ENCODE assay signal across 10 mouse cellular contexts in the genomic region with DNA sequence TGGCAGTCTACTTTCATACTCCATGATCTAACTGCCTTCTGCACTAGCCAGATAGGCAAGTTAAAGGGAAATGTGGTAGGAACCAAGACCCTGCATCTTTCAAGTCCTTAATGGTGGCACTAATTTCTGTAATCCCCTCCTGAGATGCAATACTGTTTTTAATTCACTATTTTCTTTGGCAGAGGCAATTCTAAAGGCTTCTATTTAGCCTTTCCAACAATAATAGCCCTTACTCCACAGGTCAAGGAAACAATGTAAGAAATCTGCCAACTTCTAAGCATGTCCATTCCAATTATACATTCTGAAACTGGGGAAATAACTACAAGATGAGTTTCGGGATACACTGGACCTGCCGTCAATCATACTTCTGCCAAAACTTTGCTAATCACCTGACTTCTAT.
"Had no signal": no experiment of that assay in that cellular context is flagged by ENCODE, and none has a peak within 500 bp of the region (broad histone marks: within the 10 kb centered on the region; RNA-seq: fewer than 3 reads in every experiment).

No protein-coding gene starts in this region.

- H3K27me3 ChIP-seq: liver, embryonic 13.5 days had no signal

- H3K9me3 ChIP-seq: liver, embryonic 13.5 days had no signal

- H3K9ac ChIP-seq: liver, embryonic 13.5 days had no signal

- H3K4me1 ChIP-seq: liver, embryonic 13.5 days had no signal

- H3K4me3 ChIP-seq: liver, embryonic 13.5 days had no signal

- H3K4me2 ChIP-seq: liver, embryonic 13.5 days; midbrain, embryonic 11.5 days had no signal

- DNase-seq: kidney, adult 8-10 months; layer of hippocampus, adult 9-11 months; liver, embryonic 13.5 days; lung, adult 2 months; lung, postnatal 14 days; lung, postnatal 4 days; midbrain, embryonic 14.5 days; thymus, adult 18-20 months; thymus, postnatal 36 days had no signal

- H3K27ac ChIP-seq: liver, embryonic 13.5 days had no signal

- H3K36me3 ChIP-seq: liver, embryonic 13.5 days had no signal
